Mouse (Mus musculus) midbrain, embryonic 16.5 days (tissue): ENCODE results near the gene Lair1. TPM values are rescaled to one million over a fixed set of nuclear protein-coding genes. Genes with fewer than 3 reads are reported as not detected.

Experiments used
- polyA plus RNA-seq: library from polyadenylated mRNA; unstranded; fragments of >200 nt; fragmentation: Nextera tagmentation; extraction: Ambion mirVana; gene quantifications from 2 replicates; pipeline ENCODE4 v1.2.1, GENCODE M21; 2015

The Lair1 gene
- polyA plus RNA-seq, 1 experiment from 2014 or later = 1.9 TPM

Other genes with a start within 250 kb of the Lair1 start
- gene Gm15448, start 237.5 kb downstream of the Lair1 start, polyA plus RNA-seq = not detected in 2 replicates
- gene Pira2, start 218.2 kb downstream of the Lair1 start, polyA plus RNA-seq = 0.11 TPM in 1 of 2 replicates, not detected in the other
- gene Gm14548, start 165.1 kb downstream of the Lair1 start, polyA plus RNA-seq = not detected in 2 replicates
- not detected in 2 replicates for gene Lilra6, start 147.7 kb downstream of the Lair1 start, polyA plus RNA-seq
- gene Ttyh1, start 56.2 kb upstream of the Lair1 start, polyA plus RNA-seq = 122 and 158 TPM in 2 replicates
- 81.8 and 83.3 TPM in 2 replicates for gene Leng8, start 73.8 kb upstream of the Lair1 start, polyA plus RNA-seq
- 4.9 and 5.3 TPM in 2 replicates for gene Leng9, start 87.2 kb upstream of the Lair1 start, polyA plus RNA-seq
- gene Cdc42ep5, start 101.7 kb upstream of the Lair1 start, polyA plus RNA-seq = 4.7 and 5.1 TPM in 2 replicates
- 0.14 TPM in 1 of 2 replicates, not detected in the other for gene Lilra5, start 174.6 kb upstream of the Lair1 start, polyA plus RNA-seq